Mouse (Mus musculus) right cerebral cortex, postnatal 36 days (tissue): ENCODE measurements around the gene Gm3696.
"Not testable (repeated sequence)": the region's sequence is repeated elsewhere in the genome, so short reads cannot be mapped to it uniquely, and the experiment has no call there.

Experiments
- DNase-seq, 2 experiments: peaks; one replicate each; pipeline ENCODE4 v3.0.0; 2022; ENCODE audit warnings: low spot score in 2 of 2, mixed read lengths in 1 of 2

Gene Gm3696

DNA sequence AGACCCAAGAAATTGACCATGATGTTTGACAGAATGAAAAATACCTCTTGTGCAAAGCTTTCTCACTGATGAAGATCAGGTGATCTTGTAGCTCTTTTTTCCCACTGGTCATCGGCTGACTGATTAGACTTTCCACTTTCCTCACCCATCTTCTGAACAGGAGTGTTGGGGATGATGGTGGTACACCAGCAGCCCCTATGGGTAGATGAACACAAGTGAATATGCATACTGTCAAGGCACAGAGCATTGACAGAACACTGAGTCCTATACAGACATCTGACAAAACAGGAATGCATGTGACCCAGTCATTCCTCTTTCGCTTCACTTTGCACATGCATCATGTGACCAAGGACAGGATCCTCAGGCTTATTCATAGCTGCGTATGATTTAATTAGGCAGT, at the start of gene Gm3696:
Gene Gm3696 (minus strand): TSS at position 101 of the 400 bp plus-strand sequence.
- DNase-seq, result not testable (repeated sequence)

DNA sequence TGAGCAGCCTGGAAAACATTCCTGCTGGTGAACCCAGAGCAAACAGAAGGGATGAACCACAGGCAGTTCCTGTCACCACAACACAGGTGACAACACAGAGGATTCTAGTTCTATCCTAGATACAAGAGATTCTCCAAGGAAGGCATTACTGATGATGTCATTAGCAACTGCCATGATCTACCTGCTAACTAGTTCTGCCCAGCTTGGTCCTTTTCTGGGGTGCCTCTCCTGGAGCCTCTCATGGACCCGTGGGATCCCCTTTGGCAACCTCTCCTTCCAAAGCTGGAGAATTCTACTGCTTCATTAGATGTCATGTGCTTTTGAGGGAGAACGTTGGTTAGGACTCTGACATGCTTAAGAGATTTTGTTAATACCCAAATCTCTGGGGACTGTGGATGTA, 24.9 kb upstream of the Gm3696 start, which contains the start of gene Gm6676:
Gene Gm6676 (minus strand): TSS at position 101 of the 400 bp plus-strand sequence.
- DNase-seq, result not testable (repeated sequence)

DNA sequence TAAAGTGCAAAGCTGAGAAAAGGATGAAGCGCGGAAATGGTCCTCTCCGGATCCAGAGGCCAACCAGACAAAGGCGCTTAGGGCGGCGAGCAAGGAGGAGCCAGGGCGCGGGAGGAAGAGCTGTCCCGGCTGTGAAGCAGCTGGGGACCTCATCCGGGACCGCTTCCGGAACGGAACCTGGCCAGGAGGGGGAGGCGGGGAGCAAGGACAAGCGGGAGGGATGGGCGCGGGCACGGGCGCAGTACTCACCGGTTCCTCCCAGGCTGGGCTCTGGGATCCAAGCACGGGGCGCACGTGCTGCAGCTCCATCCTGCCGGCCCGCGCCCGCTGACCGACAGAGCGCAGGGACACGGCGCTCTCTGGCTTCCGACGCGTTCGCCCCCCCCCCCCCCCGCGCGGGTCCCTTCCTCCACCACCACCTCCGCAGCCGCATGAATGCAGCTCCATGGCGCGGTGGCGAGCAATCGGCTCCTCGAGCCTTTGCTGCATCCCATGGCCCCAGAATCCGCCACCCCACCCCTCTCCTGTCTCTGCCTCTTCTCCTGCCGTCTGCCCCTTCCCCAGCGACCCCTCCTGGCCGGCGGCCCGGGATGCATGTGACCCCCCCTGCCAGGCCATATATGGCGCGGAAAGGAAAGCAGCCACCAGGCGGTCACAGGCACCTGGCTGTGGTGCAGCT, 4.8 kb upstream of the Gm3696 start:
- DNase-seq, result peak; percentile 0 to 1

DNA sequence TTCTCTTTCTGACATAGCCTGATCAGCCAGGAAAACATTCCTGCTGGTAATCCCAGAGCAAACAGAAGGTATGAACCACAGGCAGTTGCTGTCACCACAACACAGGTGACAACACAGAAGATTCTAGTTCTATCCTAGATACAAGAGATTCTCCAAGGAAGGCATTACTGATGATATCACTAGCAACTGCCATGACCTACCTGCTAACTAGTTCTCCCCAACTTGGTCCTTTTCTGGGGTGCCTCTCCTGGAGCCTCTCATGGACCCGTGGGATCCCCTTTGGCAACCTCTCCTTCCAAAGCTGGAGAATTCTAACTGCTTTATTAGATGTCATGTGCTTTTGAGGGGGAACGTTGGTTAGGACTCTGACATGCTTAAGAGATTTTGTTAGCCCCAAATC, 55.6 kb downstream of the Gm3696 start, which contains the start of gene Gm3685:
Gene Gm3685 (minus strand): TSS at position 101 of the 400 bp plus-strand sequence.
- DNase-seq, result not testable (repeated sequence)
